Mouse (Mus musculus): ENCODE measurements around the gene Tbx2.

Gene Tbx2

GRCm38 (mm10) chr11:85841211-85841681 lies 8.9 kb downstream of the Tbx2 start:
- DNase-seq = no peak

GRCm38 (mm10) chr11:85841980-85842379 lies 9.6 kb downstream of the Tbx2 start:
- peak; percentile 82 to 87 for DNase-seq

GRCm38 (mm10) chr11:85842596-85843346 lies 10.4 kb downstream of the Tbx2 start:
- no peak for DNase-seq

DNA sequence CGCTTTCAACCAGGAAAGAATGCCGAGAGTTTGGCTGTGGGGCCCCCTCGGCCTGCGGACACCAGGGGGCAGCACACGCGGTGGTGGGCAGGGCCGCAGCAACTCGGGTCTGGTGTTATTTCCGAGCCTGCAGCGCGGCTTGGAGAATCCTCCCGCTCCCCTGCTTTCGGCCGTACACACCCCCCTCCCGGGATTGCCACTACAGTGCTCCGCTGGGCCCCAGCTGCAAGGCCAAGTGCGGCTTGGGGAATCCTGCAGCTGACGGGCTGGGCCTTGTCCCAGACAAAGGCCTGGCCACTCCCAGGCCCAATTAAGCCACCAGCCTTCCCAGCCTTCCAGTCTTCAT lies 11.0 kb downstream of the Tbx2 start:
- peak; percentile 63 to 74 for DNase-seq

DNA sequence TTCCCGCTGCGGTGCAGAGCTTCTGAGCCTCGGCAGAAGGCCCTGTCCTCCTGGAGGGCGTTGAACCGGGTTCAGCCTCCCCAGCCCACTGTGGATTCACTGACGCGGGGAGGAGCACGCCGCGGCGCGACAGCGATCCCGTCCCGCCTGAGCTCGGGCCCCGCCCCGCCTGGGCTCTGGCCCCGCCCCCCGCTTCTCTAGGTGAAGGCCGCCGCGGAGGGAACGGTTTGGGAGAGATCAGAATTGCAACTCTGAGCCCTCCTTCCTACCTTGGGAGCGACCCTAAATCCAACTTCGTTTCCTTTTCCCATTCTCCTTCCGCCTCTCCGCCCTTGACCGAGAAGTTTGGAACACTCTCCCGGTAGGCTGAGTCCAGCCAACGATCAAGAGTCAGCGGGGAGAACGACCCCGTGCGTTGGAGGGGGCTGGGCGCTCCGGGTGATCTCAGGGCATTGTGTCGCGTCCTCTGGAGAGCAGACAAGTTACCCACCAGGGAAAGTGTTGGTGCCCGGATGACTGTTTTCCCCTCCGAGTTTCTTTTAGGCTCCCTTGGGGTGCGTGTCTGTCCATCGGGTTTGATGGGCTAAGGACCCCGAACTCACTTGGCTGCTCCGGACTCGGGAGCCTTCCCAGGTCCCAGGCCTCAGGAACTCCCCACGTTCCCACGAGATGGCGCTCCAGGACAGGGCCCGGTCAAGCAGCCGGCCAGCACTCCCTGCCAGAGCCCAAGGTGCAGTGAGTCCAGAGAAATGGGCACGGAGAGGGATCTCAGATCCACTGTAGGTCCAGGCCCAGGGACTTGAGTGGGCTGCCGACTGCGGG lies 12.0 kb downstream of the Tbx2 start:
- DNase-seq = peak; percentile 87 to 92

DNA sequence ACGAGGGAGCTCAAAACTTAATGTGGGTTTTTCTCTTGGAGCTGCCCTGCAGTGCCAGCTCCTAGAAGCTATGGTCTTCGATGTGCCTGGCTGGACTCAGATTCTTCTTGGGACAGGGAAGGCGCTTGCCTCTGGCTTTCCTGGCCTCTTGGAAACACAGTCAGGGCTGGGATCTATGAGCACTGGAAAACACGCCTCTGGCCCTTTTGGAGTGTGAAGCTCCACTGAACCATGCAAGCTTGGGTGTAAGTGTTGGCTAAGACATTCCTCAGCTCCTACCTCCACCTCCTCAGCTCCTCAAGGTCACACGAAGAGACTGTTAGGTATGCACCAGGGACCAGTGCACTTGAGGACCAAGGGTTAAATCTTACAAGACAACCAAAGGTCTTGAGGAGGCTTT lies 12.6 kb downstream of the Tbx2 start:
- DNase-seq = no peak

- DNase-seq = no peak
Measured at GRCm38 (mm10) chr11:85845921-85846320, 13.6 kb downstream of the Tbx2 start.

DNA sequence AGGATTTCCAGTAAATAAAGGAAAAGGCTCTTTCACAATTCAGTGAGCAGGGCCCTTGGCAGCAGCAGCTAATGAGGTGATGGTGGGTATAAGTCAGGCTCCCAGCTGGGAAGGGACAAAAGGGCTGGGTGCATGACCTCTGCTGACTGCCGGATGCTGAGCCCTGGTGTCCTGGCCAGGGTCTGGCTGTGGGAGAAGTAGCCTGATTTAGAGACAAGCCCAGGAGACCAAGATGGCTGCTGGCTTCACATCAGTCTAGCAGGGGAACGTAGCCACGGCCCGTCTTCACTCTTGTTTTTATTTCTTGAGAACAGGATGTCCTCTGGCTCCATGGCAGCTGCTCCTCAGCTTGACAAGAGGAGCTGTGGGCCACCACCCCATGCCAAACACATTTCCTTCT lies 14.2 kb downstream of the Tbx2 start:
- no peak for DNase-seq

DNA sequence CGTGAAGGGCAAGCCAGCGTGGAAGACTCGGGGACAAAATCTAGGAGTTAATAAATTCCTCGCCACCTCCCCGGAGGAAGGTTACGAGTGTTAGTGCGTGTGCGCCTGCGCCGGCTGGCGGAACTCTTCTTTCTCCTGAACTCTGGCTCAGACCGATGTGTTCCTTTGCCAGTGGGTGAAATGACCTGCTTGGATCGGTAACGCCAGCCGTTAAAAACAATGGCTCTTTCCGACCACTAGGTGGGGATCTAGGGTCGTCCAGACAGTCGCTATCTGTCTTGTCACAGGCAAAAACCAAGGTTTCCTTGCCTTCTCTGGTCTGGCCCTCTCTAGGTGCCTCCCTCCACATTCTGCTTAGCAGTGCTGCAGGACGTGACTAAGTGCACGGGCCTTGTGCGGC lies 16.7 kb downstream of the Tbx2 start:
- peak; percentile 79 to 84 for DNase-seq

DNA sequence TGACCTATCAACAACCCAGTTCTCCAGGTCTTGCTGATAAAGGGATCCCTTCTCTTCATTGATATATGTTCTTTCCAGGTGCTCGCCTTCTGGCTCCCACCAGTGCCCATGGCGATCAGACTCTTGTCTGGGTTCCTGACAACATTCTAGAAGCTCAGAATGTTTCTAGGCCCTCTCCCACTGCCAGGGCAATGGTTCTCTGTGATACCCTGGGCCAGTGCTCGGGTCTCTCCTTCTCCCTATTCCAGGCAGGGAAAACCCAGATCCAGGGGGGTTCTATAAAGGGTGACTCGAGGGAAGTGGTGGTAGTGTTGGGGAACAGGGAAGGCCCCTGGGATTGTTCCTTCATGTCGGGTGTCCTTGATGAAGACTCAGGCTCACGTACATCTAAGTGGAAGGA lies 17.9 kb downstream of the Tbx2 start, which contains the start of gene Gm11444:
Gene Gm11444, minus strand, starts transcription at position 101 of the 400 bp plus-strand sequence.
- no peak for DNase-seq

- DNase-seq = no peak
Measured at GRCm38 (mm10) chr11:85850758-85851157, 18.4 kb downstream of the Tbx2 start.

- DNase-seq = no peak
Measured at GRCm38 (mm10) chr11:85857997-85858698, 25.8 kb downstream of the Tbx2 start.

DNA sequence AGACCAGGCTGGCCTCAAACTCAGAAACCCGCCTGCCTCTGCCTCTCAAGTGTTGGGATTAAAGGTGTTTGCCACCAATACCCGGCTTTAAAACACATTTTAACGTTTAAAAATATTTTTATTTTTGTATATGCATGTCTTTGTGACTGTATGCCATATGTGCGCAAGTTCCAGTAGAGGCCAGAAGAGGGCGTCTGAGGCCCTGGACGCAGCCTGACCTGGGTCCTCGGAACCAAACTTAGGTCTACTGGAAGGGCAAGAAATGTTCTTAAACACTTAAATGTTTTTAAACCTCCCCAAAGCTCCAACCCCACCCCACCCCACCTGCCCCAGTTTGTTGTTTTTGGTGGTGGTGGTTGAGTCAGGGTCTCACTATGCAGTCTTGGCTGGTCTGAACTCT lies 32.0 kb downstream of the Tbx2 start:
- DNase-seq = no peak

GRCm38 (mm10) chr11:85876059-85876788 lies 43.9 kb downstream of the Tbx2 start:
- DNase-seq = peak in 1 of 2 experiments; percentile 14

GRCm38 (mm10) chr11:85884498-85884897 lies 52.1 kb downstream of the Tbx2 start:
- no peak for DNase-seq

- DNase-seq = no peak
Measured at GRCm38 (mm10) chr11:85885665-85886428, 53.5 kb downstream of the Tbx2 start, which contains the start of gene Tbx4. TSS of gene Tbx4 (plus strand) at chr11:85886422.

DNA sequence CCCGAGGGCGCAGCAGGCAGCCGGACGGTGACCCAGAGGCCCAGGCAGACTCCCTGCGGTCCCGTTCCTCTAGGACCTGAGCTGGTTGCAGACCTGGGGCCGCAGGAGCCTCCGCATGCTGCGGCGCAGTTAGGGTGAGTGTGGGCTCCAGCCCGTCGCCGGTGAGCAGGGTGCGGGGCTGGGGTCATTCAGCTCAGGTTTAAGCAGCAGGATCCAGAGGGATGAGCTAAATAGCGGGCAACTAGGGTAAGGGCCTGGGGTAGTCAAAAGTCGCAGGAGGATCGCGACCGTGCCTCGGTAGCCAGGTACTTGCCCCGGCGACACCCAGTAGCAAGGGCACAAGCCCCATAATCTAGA lies 54.1 kb downstream of the Tbx2 start:
- no peak for DNase-seq

GRCm38 (mm10) chr11:85887273-85887672 lies 54.9 kb downstream of the Tbx2 start:
- DNase-seq = peak in 1 of 2 experiments; percentile 5

DNA sequence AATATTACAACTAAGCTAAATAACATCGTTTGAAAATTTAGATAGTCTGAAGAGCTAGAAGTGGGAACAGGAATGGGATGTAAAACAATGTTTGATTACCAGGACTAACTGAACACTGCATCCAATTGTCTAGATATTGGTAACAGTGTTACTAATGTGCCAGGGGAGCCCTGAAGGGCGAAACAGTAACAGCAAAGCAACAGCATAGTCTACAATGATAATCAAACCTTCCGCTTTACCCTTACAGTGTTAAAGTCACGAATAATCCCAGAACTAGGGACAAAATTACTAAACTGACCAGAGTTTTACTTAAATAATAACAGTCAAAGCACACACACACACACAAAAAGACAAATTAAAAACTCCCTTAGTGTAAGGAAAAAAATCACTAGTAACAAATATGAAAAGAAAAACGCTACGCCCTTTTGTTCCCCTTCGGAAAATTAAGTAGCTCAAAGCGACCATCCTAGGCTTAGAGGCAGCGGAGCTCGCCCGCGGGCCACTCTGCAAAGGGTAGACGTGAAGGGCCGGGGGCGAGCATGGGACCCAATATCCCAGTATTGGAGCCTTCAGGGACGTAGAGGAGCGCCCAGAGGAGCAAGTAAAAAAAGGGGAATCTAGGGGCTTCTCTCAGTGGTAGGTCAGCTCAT lies 55.6 kb downstream of the Tbx2 start:
- DNase-seq = peak in 1 of 2 experiments; percentile 27

DNA sequence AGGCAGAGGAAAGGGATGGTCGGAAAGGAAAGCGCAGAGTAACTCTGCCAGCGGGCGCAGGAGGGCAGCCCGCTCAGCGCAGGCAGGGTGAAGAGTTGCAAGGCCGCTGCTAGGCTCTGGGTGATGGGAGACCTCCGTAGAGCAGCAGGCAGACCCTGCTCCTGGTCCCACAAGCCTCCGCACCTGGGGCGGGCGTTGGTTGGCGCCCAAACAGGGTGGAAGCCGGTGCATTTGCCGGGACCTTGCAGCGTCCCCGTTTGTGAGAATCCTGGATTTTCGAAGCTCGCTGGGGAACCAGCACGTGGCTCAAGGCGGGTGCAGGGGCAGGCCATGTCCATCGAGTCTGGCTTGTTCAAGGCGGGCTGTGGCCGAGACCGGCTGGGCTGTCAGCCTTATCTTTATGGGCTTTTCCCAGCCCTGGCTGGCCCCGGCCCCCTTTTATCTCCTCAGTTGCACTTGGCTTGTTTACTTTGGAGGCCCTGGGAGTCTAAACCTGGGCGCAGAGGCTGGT lies 56.2 kb downstream of the Tbx2 start:
- peak; percentile 4 to 10 for DNase-seq

Measured in cerebellum, postnatal 14 days (tissue).